Mouse (Mus musculus): ENCODE data around the gene Cfap77. TPM values are rescaled to one million over a fixed set of nuclear protein-coding genes. Genes with fewer than 3 reads are reported as not detected.
A peak's percentile ranks its signal among the peaks of the same experiment; 100 is the strongest.

Gene Cfap77
- total RNA-seq, 2 experiments from 2014 or later = 0.32 to 0.78 TPM

DNA sequence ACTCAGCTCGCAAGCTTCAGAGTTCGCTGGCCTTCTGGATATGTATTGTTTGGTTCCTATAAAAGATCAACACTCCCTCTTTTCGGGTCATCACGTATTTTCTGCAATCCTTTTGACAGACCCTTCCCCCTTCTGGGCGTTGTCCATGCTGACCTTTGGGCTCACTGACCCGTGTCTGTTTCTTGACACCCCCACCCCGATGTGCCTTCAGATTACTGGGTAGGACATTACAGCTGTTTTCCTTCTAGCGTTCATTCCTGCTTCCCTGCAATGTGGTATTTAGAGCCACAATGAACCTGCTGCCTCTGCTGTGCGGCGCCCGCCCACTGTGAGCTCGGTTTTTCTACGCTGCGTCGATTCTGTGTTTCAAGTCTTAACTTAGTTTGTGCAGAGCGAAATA lies 8.7 kb downstream of the Cfap77 start:
- DNase-seq = no peak

DNA sequence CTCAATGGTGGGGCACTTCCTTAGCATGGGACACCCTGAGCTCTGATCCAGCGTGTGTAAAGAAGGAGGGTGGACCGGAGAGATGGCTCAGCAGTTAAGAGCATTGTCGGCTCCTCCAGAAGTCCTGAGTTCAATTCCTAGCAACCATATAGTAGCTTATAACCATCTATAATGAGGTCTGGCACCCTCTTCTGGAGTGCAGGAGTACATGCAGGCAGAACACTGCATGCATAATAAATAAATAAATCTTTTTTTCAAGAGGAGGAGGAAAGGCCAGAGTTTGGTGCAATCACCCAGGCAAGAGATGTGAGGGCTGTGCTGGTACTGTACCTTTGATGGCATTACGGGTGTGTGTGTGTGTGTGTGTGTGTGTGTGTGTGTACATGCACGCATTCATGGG lies 12.7 kb downstream of the Cfap77 start:
- no peak for DNase-seq

DNA sequence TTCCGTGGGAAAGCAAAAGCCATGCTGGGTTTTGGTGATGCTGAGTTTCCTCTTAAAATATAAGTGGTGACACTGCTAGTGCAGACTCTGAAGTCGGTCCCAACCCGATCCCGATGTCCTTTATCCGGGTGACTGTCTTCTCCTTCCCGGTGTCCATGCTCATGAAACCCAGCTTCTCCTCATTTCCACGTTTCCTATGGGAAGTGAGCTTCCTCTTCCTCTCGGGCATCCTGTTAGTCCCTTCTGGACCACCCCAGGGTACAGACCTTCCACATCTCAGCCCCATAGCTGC lies 13.4 kb downstream of the Cfap77 start:
- no peak for DNase-seq

DNA sequence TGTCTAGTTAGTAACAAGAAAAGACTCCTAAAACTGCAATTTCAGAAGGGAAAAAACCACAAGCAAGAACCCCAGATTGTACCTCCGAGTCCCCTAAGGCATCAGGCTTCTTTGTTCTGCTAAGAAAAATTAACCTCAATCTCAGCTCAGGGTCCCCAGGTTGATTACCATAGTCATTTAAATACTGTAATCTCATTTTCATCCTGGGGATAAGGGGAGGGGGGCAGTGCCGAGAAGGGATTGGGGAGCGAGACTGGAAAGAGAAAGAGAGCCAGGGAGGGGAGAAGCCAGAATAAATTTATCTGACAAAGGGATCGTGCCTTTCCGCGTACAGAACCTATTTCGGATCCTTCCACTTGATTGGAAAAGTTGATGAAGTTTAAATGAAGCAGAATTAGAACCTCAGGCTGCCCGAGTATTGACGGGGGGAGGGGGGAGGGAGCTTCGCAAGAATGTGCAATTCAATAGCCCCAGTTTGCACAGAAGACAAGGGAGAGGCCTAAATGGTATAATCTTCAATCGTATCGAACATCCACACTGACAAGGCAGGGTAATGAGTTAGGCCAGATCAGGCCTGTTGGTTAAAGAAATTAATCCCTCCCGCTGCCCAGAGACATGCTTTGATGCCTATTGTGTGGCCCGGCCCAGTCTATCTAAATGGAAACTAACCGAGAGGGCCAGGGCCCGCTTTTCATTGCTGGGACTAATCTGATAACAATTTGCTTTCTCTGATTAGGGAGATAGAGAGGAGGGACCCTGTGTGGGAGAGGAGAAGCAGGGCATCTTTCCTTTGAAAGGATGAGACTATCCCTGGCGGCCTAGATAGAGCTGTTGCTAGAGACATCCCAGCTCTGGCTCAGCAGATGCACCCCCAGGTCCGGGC lies 14.0 kb downstream of the Cfap77 start:
- no peak for DNase-seq

DNA sequence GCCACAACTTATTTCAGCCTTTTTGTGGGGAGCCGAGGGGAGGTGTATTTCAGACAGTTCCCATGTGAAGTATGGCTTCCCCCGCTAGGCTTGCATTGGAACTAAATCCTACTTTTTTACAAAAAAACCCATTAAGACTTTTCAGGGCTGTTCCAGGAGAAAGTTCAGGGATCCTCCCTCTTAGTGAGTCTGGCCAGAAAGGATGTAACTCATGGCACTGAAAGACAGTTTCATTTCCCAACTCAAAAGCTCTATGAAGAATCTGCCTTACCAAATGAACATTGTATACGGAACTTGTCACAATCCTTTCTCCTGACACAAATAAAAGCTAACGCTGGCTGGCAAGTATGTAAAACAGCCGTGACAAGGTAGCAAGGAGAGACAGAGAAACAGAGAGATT lies 15.1 kb downstream of the Cfap77 start:
- DNase-seq = no peak

DNA sequence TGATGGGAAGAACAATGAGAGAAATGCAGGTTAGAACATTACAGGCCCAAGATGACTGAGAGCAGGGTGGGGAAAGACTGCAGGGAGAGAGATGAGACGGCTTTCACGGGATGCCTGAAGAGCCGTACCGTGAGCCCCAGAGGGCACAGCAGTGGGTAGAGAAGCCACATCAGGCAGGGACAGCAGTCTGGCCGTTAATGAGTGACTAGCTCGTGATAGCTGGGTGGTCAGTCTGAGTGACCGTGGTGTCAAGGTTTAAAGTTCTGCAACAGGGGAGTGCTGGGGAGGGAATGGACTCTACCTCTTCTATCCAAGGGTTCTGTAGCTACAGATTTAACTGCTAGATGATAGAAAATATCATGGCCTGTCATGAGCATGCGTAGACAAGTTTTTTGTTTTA lies 19.2 kb downstream of the Cfap77 start:
- DNase-seq = no peak

DNA sequence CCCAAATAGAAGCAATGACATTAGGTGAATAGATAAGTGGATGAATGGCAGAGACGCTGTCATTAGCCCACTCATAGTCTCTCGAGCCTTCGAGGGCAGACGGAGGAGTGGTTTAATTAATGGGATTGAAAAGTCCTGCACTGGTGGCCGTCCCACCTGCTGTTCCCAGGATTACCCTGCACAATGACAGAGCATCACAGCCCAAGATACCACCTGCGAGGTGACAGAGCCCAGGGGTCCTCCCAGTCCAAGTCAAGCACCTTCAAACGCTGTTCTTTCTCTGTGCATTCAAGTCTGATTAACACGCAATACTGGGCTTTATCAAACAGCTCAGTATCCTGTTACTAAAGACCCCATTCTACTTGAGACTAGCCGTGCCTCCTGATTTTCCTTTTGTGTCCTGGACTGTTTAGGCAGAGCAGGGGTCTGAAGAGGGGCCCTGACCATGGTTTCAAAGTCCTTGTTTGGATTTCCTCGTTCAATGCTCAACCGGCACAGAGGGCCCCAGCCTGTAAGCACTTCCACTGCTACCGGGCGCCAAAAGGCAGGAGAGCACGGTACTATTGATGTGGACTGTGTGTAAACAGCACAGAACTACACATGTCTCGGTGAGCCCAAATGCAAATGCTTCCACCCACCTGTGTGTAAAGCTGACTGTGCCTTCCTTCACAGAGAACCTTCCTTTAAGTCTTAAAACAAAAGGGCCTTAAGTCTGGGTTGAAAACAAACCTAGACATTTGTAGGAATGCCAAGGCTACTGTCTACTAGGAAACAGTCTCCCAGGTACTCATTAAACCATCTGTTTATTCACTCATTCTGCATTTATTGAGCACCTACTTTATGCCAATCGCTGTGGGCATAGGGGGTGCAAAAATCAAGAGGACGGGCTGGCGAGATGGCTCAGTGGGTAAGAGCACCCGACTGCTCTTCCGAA lies 20.1 kb downstream of the Cfap77 start:
- DNase-seq = no peak

DNA sequence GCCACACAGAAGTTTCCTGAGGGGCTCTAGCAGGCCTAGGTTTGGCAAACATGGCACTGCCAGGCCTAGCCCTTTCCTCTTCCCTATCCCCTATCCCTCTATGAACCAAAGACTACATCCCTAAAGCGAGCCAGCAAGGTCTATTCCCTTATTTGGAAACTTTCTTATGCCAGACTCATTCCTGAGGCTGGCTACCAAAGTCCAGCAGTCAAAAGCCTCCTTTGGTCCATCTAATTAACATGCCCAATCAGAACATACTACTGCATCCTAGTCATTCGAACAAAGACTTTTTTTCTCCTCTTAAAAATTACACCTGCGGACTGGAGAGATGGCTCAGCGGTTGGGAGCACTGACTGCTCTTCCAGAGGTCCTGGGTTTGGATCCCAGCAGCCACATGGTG lies 22.9 kb downstream of the Cfap77 start:
- no peak for DNase-seq

DNA sequence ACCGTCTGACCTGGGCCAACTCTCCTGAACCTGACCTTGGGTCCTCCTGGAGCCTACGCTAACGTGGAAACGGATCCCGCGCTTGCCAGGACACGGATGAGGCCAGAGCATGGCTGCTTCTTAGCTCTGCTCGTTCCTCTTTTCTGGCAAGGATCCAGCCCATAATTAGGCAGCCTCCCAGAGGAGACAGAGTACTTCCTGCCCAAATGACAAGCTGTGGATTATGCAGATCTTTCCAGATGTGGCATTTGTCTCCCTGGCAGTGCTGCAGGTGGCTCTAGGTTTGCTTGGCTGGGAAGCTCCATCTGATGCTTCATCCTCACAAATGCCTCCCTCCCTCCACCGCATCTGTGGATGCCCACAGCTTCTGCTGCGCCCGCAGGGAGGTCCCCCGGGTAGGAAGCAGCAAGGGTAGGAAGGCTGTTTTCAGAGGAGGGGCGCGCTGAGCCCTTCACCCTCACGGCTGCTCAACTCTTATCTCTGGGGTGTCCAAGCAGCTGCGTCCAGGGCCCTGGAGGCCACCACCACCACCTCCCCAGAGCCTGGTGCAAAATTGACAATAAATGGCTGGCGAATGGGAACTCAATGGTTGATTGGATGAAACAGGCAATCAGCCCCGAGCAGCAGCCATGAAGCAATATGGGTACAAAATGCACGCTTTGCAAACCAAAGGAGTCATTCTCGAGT lies 24.7 kb downstream of the Cfap77 start:
- no peak for DNase-seq

DNA sequence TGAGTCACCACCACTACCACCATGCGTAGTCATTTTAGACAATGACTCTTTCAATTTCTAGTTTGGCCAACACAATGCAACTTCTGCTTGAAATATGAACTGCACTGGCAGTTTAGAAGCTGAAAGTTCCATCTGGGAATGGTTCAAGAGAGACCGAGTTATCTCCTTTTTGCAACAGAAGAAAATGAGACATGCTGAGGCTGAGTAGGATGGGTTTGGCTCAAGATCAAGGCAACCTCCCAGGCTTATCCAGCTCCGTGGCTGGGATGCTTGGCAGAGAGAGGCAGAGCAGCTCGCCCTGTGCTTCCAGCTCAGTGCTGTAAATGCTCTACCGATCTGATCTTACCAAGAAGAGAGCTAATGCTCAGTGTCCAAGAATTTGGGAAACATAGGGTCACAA lies 29.6 kb downstream of the Cfap77 start:
- DNase-seq = peak; percentile 16 to 32

DNA sequence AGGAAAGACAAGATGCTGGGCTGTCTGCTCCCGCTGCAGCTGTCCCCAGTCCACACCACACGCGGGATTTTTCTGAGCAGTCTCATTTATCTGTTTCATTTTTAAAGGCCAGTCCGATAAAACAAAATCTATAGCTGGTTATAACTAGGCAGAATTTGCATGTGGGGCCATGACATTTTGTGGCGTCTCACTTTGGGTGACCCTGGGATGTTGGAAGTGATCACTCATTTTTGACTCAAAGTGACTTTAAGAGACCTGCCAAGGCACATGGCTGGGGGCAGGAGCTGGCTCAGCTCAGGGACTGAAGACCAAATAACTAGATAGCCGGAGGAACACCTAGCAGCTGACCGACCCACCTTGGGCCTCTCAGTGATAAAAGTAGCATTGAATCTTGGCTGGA lies 31.9 kb downstream of the Cfap77 start:
- no peak for DNase-seq

DNA sequence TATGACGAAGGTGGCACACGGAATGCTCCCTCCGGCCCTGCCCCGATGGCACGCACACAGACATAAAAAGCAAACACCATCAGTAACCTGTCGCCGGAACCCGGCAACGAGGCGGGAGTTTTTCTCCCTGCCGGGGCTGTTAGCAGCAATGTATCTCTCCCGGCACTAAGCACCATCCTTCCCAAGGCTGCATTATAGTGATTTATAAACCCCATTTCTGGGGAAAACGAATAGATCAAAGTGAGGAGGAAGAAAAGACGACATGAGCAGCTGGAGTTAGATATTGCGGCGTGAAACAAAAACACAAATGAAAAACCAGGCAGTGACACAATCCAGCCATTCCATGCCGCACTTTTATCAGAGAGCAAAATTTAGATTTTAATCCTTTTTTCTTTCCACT lies 33.8 kb downstream of the Cfap77 start:
- DNase-seq = no peak

DNA sequence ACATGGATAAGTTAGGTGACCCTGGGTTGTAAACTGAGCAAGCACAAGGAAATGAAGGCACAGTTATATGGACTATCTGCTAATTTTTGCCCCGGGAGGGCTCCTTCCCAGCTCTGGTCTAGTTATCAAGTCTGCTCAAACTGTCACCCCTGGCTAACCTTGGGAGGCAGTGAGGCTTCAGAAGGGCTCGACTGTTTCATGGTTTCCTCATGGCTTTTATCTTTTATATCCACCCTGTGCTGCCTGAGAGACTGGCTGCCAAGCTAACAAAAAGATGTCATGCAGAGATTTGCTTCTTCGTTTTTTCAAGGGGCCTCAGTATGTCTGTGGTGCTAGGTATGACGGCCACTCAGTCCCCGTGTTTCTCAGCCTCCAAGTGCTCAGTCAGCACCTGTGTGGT lies 36.2 kb downstream of the Cfap77 start:
- no peak for DNase-seq

DNA sequence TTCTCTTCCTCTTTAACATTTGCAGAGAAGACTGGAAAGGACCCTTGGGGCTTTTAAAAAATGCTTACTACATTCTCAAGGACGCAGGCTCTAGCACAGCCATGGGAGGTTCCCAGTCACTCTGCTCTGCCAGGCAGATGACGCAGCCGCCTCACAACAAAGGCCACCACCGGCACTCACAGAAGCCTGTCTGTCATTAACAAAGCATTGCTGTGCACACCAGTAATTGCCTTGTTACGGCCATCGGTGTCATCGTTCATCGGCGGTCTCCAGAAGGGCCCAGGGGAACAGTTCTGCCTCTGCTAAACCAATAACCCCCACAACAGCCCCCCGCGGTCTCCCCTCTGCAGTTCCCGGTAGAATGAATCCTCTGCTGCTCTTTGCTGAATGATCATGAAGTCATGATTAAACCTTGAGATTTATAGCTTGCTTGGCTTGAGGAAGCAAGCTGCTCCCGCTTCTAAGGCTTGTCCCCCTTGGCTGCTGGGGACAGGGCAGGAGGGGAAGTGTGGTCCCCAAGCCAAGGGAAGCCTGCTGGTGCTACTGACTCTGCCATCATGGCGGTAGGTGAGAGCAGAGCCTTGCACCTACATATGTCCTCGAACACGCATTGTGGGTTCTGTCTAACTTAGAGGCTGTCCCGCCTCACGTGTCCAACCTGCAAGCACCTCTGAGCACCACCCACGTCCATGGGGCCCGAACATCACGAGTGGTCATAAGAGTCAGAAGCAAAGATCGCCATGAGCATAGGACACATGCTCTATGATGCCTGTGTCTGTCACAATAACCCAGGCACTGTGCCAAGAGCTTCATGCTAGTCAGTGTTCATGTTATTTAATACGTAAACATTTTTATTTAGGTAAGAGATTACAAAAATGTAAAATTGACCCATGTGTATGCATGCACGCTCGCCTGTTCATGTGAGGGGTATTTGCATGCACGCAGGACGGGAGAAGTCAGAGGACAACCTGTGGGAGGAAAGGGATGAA lies 38.0 kb downstream of the Cfap77 start:
- DNase-seq = no peak

DNA sequence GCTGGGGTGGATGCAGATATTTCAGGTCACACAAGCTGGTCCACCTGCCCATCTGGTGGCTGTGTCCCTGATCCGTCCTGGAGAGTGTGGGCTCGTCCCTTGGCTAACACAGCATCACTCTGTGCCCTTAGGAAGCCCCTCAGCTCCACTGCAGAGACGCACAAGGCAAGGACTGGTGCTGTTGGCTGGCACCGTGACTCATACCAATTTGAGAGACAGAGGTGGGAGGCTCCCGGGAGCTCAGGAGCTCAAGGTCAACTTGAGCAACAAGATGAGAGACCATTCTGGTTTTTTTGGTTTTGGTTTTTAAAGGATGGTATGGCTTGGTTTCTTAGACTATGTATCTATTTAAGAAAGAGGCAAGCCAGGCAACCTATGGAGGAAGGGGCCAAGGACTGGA lies 42.3 kb downstream of the Cfap77 start:
- no peak for DNase-seq

DNA sequence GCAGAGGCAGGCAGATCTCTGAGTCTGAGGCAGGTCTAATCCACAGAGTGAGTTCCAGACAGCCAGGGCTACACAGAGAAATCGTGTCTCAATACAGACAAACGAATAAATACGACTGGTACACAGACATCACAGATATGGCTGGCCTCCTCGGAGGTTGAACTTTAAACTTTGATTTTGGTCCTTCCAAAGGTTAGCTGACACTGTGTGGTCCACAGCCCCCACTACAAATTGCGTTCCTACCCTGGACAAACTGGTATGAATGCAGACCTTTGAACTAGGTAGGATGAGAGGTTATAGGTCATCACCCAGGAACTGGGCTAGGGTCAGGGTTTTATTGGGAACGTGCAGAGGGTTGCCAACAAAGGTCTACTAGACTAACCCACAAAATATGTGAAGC lies 47.2 kb downstream of the Cfap77 start:
- DNase-seq = no peak

DNA sequence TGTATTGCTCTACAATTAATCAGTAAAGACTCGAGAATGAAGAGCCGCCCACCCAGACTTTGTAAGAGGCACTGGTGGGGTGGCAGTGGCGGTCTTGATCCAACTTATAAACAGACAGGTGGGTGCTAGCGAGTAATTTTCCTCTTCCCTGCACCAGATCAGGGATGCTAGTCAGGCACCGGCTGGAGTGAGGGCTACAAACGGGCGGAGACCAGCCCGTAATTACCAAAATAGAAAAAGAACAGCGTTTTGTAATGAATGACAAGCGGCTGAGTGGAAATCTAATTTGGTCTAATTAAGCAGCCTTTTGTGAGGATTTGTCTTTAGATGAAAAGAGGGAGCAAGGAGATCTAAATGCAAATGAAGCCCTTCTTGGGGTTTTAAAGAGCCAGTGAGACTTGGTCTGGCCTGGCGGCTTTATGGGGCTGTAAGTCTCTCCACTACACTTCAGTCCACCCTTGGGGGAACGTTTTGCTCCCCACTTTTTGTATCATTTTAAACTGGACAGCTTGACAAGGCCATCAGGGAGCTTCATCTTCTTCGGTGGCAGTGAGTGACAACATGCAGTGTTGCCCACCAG lies 48.3 kb downstream of the Cfap77 start:
- peak in 1 of 2 experiments; percentile 8 for DNase-seq

DNA sequence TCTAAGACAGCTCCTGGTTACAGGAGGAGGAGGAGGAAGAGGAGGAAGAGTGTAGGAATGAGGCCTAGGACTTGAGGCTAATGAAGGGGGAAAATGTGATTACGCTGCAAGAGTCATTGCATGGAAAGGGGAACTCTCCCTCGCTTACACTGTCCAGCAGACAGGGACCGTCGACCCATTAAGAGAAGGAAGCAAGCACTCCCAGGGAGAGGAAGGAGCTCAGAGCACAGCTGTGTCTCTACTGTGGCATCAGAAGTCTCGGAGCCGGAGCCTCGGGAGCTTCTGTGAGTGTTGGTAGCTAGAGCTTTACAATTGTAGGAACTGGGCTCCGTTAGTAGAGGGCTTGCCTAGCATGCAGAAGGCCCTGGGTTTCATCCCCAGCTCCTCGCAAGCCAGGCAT lies 50.8 kb downstream of the Cfap77 start:
- DNase-seq = no peak

DNA sequence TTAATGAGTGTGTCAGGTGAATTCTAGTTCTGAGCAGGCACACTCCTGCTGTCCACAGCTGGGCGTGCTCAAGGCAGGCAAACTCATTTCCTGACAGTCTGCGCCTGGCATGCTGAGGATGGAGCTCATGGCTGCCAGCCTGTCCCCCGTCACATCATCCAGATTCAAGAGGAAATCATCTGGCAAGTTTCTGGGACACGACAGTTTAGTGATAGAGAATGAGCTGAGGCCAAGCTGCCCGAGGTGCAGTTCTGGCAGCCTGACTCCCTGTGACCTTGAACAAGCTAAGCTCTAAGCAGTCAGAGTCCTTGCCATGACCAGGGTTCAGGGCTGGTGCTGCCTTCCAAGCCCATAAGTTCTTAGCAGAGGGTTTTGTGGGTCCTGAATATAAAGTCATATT lies 56.6 kb downstream of the Cfap77 start:
- DNase-seq = no peak

DNA sequence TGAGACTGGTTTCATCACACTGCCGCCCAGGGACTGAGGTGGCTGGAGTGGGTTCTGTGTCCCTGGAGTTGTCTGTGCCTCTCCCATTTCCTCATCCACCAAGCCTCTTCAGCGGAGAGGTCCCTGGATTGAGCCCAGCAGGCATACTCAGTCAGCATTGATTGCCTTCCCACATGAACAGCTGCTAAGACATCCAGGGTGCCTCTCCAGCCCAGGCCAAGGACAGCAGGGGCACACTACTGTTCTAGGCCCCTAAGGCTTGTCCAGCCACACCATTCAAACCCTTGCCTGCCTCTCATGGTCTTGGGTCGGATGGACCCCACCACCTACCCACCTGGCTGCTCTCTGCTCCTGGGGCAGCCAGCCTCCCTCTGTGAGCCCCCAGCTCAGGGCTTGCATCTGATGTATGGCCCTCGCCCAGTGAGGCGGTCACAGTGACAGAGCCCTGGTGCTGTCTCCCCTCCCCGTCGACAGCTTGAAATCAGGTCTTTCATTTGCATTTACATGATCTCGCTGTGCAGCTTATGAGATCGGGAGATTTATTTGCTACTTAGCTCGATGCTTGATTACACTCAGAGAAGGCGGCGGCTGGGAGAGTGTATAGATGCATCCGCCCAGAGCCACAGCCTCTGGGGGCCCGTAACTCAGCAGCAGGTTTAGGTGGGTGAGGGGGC lies 57.6 kb downstream of the Cfap77 start:
- DNase-seq = no peak

DNA sequence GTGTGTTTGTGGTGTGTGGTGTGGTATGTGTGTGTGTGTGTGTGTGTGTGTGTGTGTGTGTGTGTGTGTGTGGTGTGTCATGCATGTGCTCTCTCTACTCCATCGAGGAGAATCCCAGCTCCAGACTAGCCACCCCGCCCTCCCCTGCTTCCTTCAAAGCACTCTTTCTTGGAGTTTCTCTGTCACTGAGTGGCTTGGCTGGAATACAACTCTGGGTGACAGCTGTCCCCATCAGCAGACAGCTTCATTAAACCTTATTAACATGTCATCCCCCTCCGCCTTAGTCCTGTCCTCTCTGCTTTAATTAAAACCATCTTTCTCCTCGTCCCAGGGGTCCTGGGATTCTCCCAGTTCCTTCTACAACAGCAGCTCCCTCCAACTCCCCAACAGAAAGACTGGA lies 59.4 kb downstream of the Cfap77 start:
- DNase-seq = no peak

All from layer of hippocampus, postnatal 36 days (tissue).